Mouse (Mus musculus): ENCODE data around the gene D5Ertd579e. TPM values are rescaled to one million over a fixed set of nuclear protein-coding genes. Genes with fewer than 3 reads are reported as not detected.

Gene D5Ertd579e
- polyA plus RNA-seq, 1 experiment from 2014 or later = 22.6 TPM

GRCm38 (mm10) chr5:36567627-36568026 lies 128.2 kb downstream of the D5Ertd579e start:
- 0 out of 2 replicates have a peak overlapping the region, but pooled peaks have one; percentile 31 for H3K27ac ChIP-seq (ENCODE audit: low read length)
- H3K27me3 ChIP-seq (ENCODE audit: control insufficient read depth, insufficient read depth, low read depth, low read length) = no peaks in the 10 kb centered on the region
- ATAC-seq (ENCODE audit: low read depth) = 0 out of 2 replicates have a peak, but pooled peaks have one; percentile 7
- peaks cover 27% of the 10 kb centered on the region for H3K4me1 ChIP-seq (ENCODE audit: control insufficient read depth, low read depth, low read length)
- H3K9ac ChIP-seq (ENCODE audit: low read depth, low read length) = no peak overlapping the region
- no peak overlapping the region for H3K4me3 ChIP-seq (ENCODE audit: low read depth, low read length)
- 55% methylated on average over 2 of the region's 2 CpGs for WGBS (ENCODE audit: insufficient replicate concordance)
- peaks cover 3% of the 10 kb centered on the region; the same call in 1 of the 2 replicates for H3K36me3 ChIP-seq (ENCODE audit: control insufficient read depth, insufficient read depth)
- no peaks in the 10 kb centered on the region for H3K9me3 ChIP-seq (replicated peaks; ENCODE audit: control insufficient read depth, low read length)
- H3K4me2 ChIP-seq (ENCODE audit: low read depth, low read length) = no peak overlapping the region

DNA sequence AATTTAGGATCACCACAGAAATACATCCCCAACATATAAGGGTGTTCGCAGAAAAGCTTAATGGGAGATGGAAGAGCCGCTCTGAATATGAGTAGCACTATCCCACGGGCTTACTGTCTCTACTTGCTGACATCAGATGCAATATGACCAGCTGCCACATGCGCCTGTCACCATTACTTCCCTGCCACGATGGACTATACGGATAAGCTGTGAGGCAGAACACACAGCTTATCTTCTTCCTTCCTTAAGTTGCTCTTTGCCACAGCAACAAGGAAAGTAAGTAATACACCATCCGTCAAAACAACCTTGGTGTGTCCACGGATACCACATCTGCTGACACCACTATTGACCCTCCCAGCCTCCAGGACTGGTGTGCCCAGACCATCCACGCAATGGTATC lies 131.3 kb downstream of the D5Ertd579e start:
- H3K4me2 ChIP-seq (ENCODE audit: low read depth, low read length) = no peak overlapping the region
- no peak overlapping the region for H3K27ac ChIP-seq (ENCODE audit: low read length)
- H3K9me3 ChIP-seq (replicated peaks; ENCODE audit: control insufficient read depth, low read length) = no peaks in the 10 kb centered on the region
- ATAC-seq (ENCODE audit: low read depth) = no peak
- H3K36me3 ChIP-seq (ENCODE audit: control insufficient read depth, insufficient read depth) = no peaks in the 10 kb centered on the region
- 33% methylated on average over 9 of the region's 9 CpGs for WGBS (ENCODE audit: insufficient replicate concordance)
- H3K4me3 ChIP-seq (ENCODE audit: low read depth, low read length) = no peak overlapping the region
- H3K27me3 ChIP-seq (ENCODE audit: control insufficient read depth, insufficient read depth, low read depth, low read length) = no peaks in the 10 kb centered on the region
- H3K4me1 ChIP-seq (ENCODE audit: control insufficient read depth, low read depth, low read length) = peaks cover 37% of the 10 kb centered on the region
- no peak overlapping the region for H3K9ac ChIP-seq (ENCODE audit: low read depth, low read length)

DNA sequence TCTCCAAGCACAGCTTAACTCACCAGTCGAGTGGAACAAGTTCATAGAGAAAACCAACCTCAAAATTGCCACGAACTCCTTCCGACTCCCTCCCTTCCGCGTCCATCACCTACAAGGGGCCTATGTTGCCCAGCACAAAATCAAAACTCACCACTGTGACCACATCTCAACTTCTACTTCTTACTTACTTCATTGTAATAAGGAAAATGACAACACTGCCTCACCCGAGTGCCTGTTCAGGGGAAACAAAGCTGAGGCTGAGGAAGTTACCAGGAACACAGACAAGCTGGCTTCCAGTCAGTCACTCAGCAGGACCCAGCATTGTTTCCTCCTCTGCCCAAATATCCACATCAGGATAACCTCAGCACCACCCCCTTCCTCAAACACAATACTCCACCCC lies 132.1 kb downstream of the D5Ertd579e start:
- Histone ChIP-seq H3K36me3 (ENCODE audit: control insufficient read depth, insufficient read depth) (no peaks in the 10 kb centered on the region), H3K9me3 (replicated peaks; ENCODE audit: control insufficient read depth, low read length) (no peaks in the 10 kb centered on the region), H3K4me1 (ENCODE audit: control insufficient read depth, low read depth, low read length) (peaks cover 37% of the 10 kb centered on the region), H3K4me2 (ENCODE audit: low read depth, low read length) (no peak overlapping the region), H3K4me3 (ENCODE audit: low read depth, low read length) (no peak overlapping the region), H3K27ac (ENCODE audit: low read length) (0 out of 2 replicates have a peak overlapping the region, but pooled peaks have one; percentile 18), H3K9ac (ENCODE audit: low read depth, low read length) (no peak overlapping the region), H3K27me3 (ENCODE audit: control insufficient read depth, insufficient read depth, low read depth, low read length) (no peaks in the 10 kb centered on the region)
- WGBS (ENCODE audit: insufficient replicate concordance) = 74% methylated on average over 6 of the region's 6 CpGs
- ATAC-seq (ENCODE audit: low read depth) = no peak

DNA sequence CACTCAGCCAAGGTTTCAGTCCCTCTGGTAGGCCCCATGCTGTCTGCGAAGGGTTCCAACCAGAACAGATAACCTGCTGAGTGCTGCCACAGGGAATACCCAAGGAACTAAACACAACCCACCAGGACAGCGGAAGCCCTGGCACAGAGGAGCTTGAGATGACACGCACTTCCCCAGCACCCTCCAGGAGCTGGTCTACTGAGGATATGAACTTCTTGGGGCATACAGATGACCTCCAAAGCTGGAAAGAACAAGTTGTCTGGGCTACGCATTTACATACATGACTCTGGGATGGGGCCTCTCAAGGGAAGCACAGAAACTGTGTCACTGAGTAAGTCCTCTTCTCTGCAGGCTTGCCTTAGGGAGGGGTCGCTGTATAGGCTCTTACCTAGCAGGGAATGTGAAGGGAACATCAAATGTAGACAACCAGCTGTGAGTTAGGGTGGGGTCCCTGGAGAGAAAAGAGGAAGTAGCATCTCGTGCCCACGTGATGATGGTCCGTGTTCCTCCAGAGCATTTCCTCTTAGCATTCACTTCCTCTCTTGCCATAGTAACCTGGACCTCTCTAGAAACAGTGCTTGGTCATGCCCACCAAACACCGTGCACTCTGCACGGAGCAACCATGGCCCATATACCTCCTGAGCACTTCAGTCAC lies 132.9 kb downstream of the D5Ertd579e start:
- Histone ChIP-seq H3K9me3 (replicated peaks; ENCODE audit: control insufficient read depth, low read length) (no peaks in the 10 kb centered on the region), H3K4me2 (ENCODE audit: low read depth, low read length) (no peak overlapping the region), H3K36me3 (ENCODE audit: control insufficient read depth, insufficient read depth) (no peaks in the 10 kb centered on the region), H3K4me1 (ENCODE audit: control insufficient read depth, low read depth, low read length) (peaks cover 37% of the 10 kb centered on the region), H3K27ac (ENCODE audit: low read length) (peak overlapping the region; percentile 52; the same call in 1 of the 2 replicates), H3K9ac (ENCODE audit: low read depth, low read length) (no peak overlapping the region), H3K27me3 (ENCODE audit: control insufficient read depth, insufficient read depth, low read depth, low read length) (no peaks in the 10 kb centered on the region), H3K4me3 (ENCODE audit: low read depth, low read length) (no peak overlapping the region)
- no peak for ATAC-seq (ENCODE audit: low read depth)
- 41% methylated on average over 10 of the region's 10 CpGs for WGBS (ENCODE audit: insufficient replicate concordance)

DNA sequence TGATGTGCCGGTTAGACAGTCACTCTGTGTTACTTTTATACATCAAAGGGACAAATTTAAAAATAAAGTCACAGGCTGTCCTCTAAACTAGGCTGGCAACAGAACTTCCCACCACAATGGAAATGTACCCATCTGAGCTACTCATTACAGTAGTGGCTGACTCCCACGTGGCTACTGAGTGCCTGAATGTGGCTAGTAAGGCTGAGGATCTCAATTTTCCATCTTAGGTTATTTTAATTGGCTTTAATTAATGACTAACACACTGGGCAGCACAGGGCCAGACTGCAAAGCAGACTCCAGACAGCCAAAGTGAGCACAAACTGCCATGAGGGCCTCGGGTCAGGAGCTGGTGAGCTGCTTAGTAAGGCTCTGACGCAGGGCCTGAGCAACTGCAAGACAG lies 134.3 kb downstream of the D5Ertd579e start:
- no peaks in the 10 kb centered on the region for H3K36me3 ChIP-seq (ENCODE audit: control insufficient read depth, insufficient read depth)
- H3K27ac ChIP-seq (ENCODE audit: low read length) = no peak overlapping the region
- H3K4me3 ChIP-seq (ENCODE audit: low read depth, low read length) = no peak overlapping the region
- H3K4me1 ChIP-seq (ENCODE audit: control insufficient read depth, low read depth, low read length) = peaks cover 32% of the 10 kb centered on the region
- no peak for ATAC-seq (ENCODE audit: low read depth)
- no peaks in the 10 kb centered on the region for H3K27me3 ChIP-seq (ENCODE audit: control insufficient read depth, insufficient read depth, low read depth, low read length)
- H3K4me2 ChIP-seq (ENCODE audit: low read depth, low read length) = no peak overlapping the region
- no peak overlapping the region for H3K9ac ChIP-seq (ENCODE audit: low read depth, low read length)
- H3K9me3 ChIP-seq (replicated peaks; ENCODE audit: control insufficient read depth, low read length) = no peaks in the 10 kb centered on the region
- 75% methylated on average over 4 of the region's 4 CpGs for WGBS (ENCODE audit: insufficient replicate concordance)

DNA sequence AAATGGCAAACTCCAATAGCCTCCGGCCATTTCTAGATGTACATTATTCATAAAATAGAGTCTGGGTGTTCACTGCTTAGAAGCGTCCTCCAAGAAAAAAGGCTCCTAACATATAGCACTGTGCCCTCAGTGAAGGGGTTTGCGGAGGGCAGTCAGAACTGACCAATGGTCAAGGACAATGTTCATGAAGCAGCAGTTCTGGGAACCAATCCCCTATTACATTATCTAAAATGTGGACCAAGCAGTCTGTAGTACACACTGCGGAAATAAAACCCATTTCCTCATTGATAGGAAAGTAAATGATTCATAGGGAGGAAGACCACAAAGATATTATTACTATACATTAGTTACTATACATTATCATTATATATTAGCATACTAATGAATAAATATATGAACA lies 135.3 kb downstream of the D5Ertd579e start:
- Histone ChIP-seq H3K4me2 (ENCODE audit: low read depth, low read length) (no peak overlapping the region), H3K27me3 (ENCODE audit: control insufficient read depth, insufficient read depth, low read depth, low read length) (no peaks in the 10 kb centered on the region), H3K36me3 (ENCODE audit: control insufficient read depth, insufficient read depth) (no peaks in the 10 kb centered on the region), H3K4me3 (ENCODE audit: low read depth, low read length) (no peak overlapping the region), H3K27ac (ENCODE audit: low read length) (no peak overlapping the region), H3K4me1 (ENCODE audit: control insufficient read depth, low read depth, low read length) (peaks cover 32% of the 10 kb centered on the region), H3K9me3 (replicated peaks; ENCODE audit: control insufficient read depth, low read length) (no peaks in the 10 kb centered on the region), H3K9ac (ENCODE audit: low read depth, low read length) (no peak overlapping the region)
- no peak for ATAC-seq (ENCODE audit: low read depth)
- 69% methylated on average over 4 of the region's 4 CpGs for WGBS (ENCODE audit: insufficient replicate concordance)

DNA sequence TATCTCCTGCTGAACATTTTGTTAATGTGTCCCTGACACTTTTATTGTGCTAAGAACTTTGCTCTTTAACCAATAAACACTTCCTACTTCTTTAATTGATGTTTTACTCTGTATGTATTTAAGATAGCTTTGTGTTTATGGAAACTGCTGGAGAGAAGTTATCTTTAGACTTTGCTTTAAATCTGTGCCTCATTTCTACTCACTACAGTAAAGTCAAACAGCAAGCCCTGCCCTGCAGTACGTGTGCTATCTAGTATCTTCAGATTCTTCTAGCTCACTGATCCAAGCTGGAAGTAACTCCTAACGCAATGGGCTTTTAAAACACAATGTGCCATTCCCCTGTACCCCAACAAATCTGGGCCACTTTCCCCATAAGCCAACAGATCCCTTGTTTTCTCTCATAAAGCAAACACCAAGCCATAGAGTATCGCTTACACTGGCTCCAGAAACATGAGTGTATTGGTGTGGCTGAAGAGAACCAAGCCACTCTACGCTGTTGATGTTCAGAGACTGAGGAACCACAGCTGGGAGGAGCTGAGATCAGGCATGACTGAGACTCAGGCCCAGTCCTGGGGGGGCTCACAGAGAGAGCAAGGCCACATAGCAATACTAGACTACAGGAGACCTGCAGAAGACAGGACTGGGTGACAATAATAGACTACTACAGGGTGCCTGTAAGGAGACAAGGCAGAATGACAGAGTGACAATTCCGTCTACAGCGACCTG lies 136.2 kb downstream of the D5Ertd579e start:
- H3K36me3 ChIP-seq (ENCODE audit: control insufficient read depth, insufficient read depth) = no peaks in the 10 kb centered on the region
- H3K27ac ChIP-seq (ENCODE audit: low read length) = peak overlapping the region; percentile 64
- H3K4me2 ChIP-seq (ENCODE audit: low read depth, low read length) = no peak overlapping the region
- no peaks in the 10 kb centered on the region for H3K27me3 ChIP-seq (ENCODE audit: control insufficient read depth, insufficient read depth, low read depth, low read length)
- no peak for ATAC-seq (ENCODE audit: low read depth)
- 62% methylated on average over 6 of the region's 6 CpGs for WGBS (ENCODE audit: insufficient replicate concordance)
- no peaks in the 10 kb centered on the region for H3K9me3 ChIP-seq (replicated peaks; ENCODE audit: control insufficient read depth, low read length)
- H3K9ac ChIP-seq (ENCODE audit: low read depth, low read length) = no peak overlapping the region
- H3K4me1 ChIP-seq (ENCODE audit: control insufficient read depth, low read depth, low read length) = peaks cover 28% of the 10 kb centered on the region
- no peak overlapping the region for H3K4me3 ChIP-seq (ENCODE audit: low read depth, low read length)

DNA sequence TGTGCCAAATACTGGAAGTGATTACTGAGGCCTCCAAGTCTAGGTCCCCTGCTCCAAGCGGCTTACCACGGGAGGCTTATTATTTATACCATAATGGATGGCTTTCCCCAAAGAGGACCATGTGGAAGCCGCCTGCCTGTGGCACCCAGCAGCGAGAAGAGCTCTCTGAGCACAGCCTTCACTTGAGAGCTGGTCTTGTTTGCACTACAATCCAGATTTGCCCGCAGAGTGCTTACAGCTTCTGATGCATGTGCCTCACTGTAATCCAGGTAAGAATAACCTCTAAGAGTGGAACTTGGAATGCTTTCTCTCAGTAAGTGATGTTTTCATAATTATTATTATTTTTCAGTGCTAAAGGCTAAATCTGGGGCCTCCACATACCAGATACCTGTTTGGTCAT lies 136.7 kb downstream of the D5Ertd579e start:
- Histone ChIP-seq H3K27me3 (ENCODE audit: control insufficient read depth, insufficient read depth, low read depth, low read length) (no peaks in the 10 kb centered on the region), H3K9me3 (replicated peaks; ENCODE audit: control insufficient read depth, low read length) (no peaks in the 10 kb centered on the region), H3K36me3 (ENCODE audit: control insufficient read depth, insufficient read depth) (no peaks in the 10 kb centered on the region), H3K9ac (ENCODE audit: low read depth, low read length) (no peak overlapping the region), H3K4me2 (ENCODE audit: low read depth, low read length) (no peak overlapping the region), H3K27ac (ENCODE audit: low read length) (no peak overlapping the region), H3K4me1 (ENCODE audit: control insufficient read depth, low read depth, low read length) (peaks cover 23% of the 10 kb centered on the region), H3K4me3 (ENCODE audit: low read depth, low read length) (no peak overlapping the region)
- no peak for ATAC-seq (ENCODE audit: low read depth)
- 75% methylated on average over 5 of the region's 5 CpGs for WGBS (ENCODE audit: insufficient replicate concordance)

DNA sequence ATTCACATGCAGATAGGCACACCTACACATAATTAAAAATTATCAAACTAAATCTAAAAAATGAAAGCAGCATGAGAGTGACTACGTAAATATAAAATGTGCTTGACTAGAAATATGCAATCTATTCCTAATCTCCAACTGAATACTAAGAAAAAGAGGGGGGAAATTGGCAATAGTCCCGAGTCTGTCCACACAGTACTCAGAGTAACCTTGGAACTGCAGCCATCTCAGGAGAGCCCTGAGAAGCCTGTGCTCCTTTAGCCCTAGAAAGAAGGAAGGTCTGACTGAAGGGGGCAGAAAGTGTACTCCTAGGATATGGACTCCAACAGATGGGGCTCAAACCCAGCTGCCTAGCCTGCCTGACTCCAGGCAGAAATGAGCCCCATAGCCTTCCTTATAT lies 137.3 kb downstream of the D5Ertd579e start:
- 55% methylated on average over 2 of the region's 2 CpGs for WGBS (ENCODE audit: insufficient replicate concordance)
- peak overlapping the region; percentile 24; the same call in 1 of the 2 replicates for H3K27ac ChIP-seq (ENCODE audit: low read length)

More for the DNA sequence above, 137.3 kb downstream of the D5Ertd579e start:
- H3K4me2 ChIP-seq (ENCODE audit: low read depth, low read length) = no peak overlapping the region
- no peak overlapping the region for H3K4me3 ChIP-seq (ENCODE audit: low read depth, low read length)
- no peak for ATAC-seq (ENCODE audit: low read depth)
- H3K9me3 ChIP-seq (replicated peaks; ENCODE audit: control insufficient read depth, low read length) = no peaks in the 10 kb centered on the region
- H3K9ac ChIP-seq (ENCODE audit: low read depth, low read length) = no peak overlapping the region
- H3K36me3 ChIP-seq (ENCODE audit: control insufficient read depth, insufficient read depth) = no peaks in the 10 kb centered on the region
- no peaks in the 10 kb centered on the region for H3K27me3 ChIP-seq (ENCODE audit: control insufficient read depth, insufficient read depth, low read depth, low read length)
- H3K4me1 ChIP-seq (ENCODE audit: control insufficient read depth, low read depth, low read length) = peaks cover 22% of the 10 kb centered on the region
